Mouse (Mus musculus) WW6 (cell line): Measurements from ENCODE around the gene Bcat1.

Source experiments
- DNase-seq: peaks from one replicate; pipeline ENCODE4 v3.0.0-alpha.2; 2013; ENCODE audit warnings: low read depth, low spot score

Gene Bcat1

GRCm38 (mm10) chr6:145075548-145076224, at the start of gene Bcat1:
TSS of gene Bcat1 (minus strand) at chr6:145076184.
- DNase-seq = no peak

GRCm38 (mm10) chr6:145125591-145126113, 49.7 kb upstream of the Bcat1 start:
- no peak for DNase-seq

- no peak for DNase-seq
These were observed 48.6 kb upstream of the Bcat1 start for GRCm38 (mm10) chr6:145124621-145125020.

- no peak for DNase-seq
These were observed 47.4 kb upstream of the Bcat1 start for GRCm38 (mm10) chr6:145123136-145124060.

GRCm38 (mm10) chr6:145122423-145123059, 46.6 kb upstream of the Bcat1 start:
- no peak for DNase-seq

- DNase-seq = no peak
These were observed 45.8 kb upstream of the Bcat1 start for GRCm38 (mm10) chr6:145121590-145122420.

- no peak for DNase-seq
These were observed 45.0 kb upstream of the Bcat1 start for GRCm38 (mm10) chr6:145120787-145121589.

- DNase-seq = no peak
These were observed 44.1 kb upstream of the Bcat1 start for GRCm38 (mm10) chr6:145120086-145120485.

GRCm38 (mm10) chr6:145116098-145116672, 40.2 kb upstream of the Bcat1 start:
- no peak for DNase-seq

GRCm38 (mm10) chr6:145115476-145116097, 39.6 kb upstream of the Bcat1 start, which contains the start of gene Lrmp:
TSS of gene Lrmp (plus strand) at chr6:145115653.
- DNase-seq = no peak

GRCm38 (mm10) chr6:145114561-145114960, 38.6 kb upstream of the Bcat1 start:
- no peak for DNase-seq

- no peak for DNase-seq
These were observed 36.9 kb upstream of the Bcat1 start for GRCm38 (mm10) chr6:145112865-145113264.

- no peak for DNase-seq
These were observed 34.8 kb upstream of the Bcat1 start for GRCm38 (mm10) chr6:145110786-145111185.

GRCm38 (mm10) chr6:145106163-145106842, 30.3 kb upstream of the Bcat1 start:
- no peak for DNase-seq

- no peak for DNase-seq
These were observed 29.5 kb upstream of the Bcat1 start for GRCm38 (mm10) chr6:145105439-145105838.

GRCm38 (mm10) chr6:145104241-145104939, 28.4 kb upstream of the Bcat1 start:
- DNase-seq = no peak

- no peak for DNase-seq
These were observed 24.9 kb upstream of the Bcat1 start for GRCm38 (mm10) chr6:145100923-145101322.

- DNase-seq = peak; percentile 78
These were observed 18.4 kb upstream of the Bcat1 start for GRCm38 (mm10) chr6:145094431-145094830.
